Mouse (Mus musculus): ENCODE results near the gene Olfr1055.
"Not testable (repeated sequence)": the region's sequence is repeated elsewhere in the genome, so short reads cannot be mapped to it uniquely, and the experiment has no call there.

Gene Olfr1055

GRCm38 (mm10) chr2:86350184-86350583 lies at the start of gene Olfr1055:
Olfr1055 (minus strand) TSS chr2:86350284.
- no peak for DNase-seq (ENCODE audit: low read depth, low spot score)

- DNase-seq (ENCODE audit: low read depth, low spot score) = no peak
These were observed 45.0 kb upstream of the Olfr1055 start for GRCm38 (mm10) chr2:86395114-86395513.

- DNase-seq (ENCODE audit: low read depth, low spot score) = not testable (repeated sequence)
These were observed 38.4 kb upstream of the Olfr1055 start, which contains the start of gene Olfr1058 for GRCm38 (mm10) chr2:86388461-86388860. Olfr1058 (minus strand) TSS chr2:86388561.

- DNase-seq (ENCODE audit: low read depth, low spot score) = no peak
These were observed 28.2 kb upstream of the Olfr1055 start, which contains the start of gene Olfr1057 for GRCm38 (mm10) chr2:86378293-86378692. Olfr1057 (minus strand) TSS chr2:86378393.

- not testable (repeated sequence) for DNase-seq (ENCODE audit: low read depth, low spot score)
These were observed 16.3 kb upstream of the Olfr1055 start for GRCm38 (mm10) chr2:86366342-86366741.

- DNase-seq (ENCODE audit: low read depth, low spot score) = no peak
These were observed 12.3 kb upstream of the Olfr1055 start, which contains the start of gene Olfr1056 for GRCm38 (mm10) chr2:86362369-86362768. Olfr1056 (minus strand) TSS chr2:86362469.

- DNase-seq (ENCODE audit: low read depth, low spot score) = not testable (repeated sequence)
These were observed 1.7 kb upstream of the Olfr1055 start for GRCm38 (mm10) chr2:86351751-86352150.

- DNase-seq (ENCODE audit: low read depth, low spot score) = no peak
These were observed 14.8 kb downstream of the Olfr1055 start, which contains the start of gene Olfr1054 for GRCm38 (mm10) chr2:86335333-86335732. Olfr1054 (minus strand) TSS chr2:86335433.

GRCm38 (mm10) chr2:86315184-86315583 lies 34.9 kb downstream of the Olfr1055 start, which contains the start of gene Olfr1053:
Olfr1053 (minus strand) TSS chr2:86315284.
- DNase-seq (ENCODE audit: low read depth, low spot score) = no peak

All from retina, adult 2 months (tissue).